Mouse (Mus musculus) lung, adult 10 weeks (tissue): ENCODE data around the gene Vmn1r195. TPM values are rescaled to one million over a fixed set of nuclear protein-coding genes. Genes with fewer than 3 reads are reported as not detected.

Source experiments
- polyA plus RNA-seq: library from polyadenylated mRNA; stranded (reverse); fragments of 350-450 nt; fragmentation: Illumina TruSeq; extraction: RNeasy Lipid Tissue Mini Kit (QIAGEN cat#74804); gene quantifications from one replicate; pipeline ENCODE4 v1.2.3, GENCODE M21; 2014; ENCODE audit warnings: low read depth, low replicate concordance; ENCODE audit not compliant: insufficient read depth

Vmn1r195 gene
- polyA plus RNA-seq: not detected

GRCm38 (mm10) chr13:22270222-22270621 is at the start of gene Vmn1r195:
Vmn1r195 (plus strand) TSS chr13:22270522.

DNA sequence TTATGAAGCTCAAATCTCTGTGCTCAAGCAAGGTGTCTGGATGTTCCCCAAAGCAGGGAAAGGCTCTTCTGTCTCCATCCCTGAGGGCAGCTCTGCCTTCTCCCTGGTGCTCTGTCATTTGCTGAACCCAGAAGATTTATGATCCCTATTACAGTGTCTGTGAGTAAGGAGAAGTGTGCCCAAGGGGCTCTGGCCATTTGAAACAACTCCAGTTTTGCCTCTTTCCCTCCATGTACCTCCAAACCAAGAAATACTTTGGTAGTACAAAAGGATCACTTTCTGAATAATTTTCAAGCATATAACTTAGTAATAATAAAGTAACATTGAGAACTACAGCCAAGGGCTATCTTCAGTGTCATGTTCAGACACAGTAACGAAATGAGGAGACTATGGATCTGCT is 47.3 kb upstream of the Vmn1r195 start, which contains the start of gene Vmn1r193:
Gene Vmn1r193, minus strand, starts transcription at position 101 of the 400 bp plus-strand sequence.

GRCm38 (mm10) chr13:22243915-22244314 is 26.4 kb upstream of the Vmn1r195 start, which contains the start of gene Vmn1r194:
Vmn1r194 (plus strand) TSS chr13:22244215.

GRCm38 (mm10) chr13:22289620-22290019 is 19.3 kb downstream of the Vmn1r195 start, which contains the start of gene Vmn1r196:
Vmn1r196 (plus strand) TSS chr13:22289920.

DNA sequence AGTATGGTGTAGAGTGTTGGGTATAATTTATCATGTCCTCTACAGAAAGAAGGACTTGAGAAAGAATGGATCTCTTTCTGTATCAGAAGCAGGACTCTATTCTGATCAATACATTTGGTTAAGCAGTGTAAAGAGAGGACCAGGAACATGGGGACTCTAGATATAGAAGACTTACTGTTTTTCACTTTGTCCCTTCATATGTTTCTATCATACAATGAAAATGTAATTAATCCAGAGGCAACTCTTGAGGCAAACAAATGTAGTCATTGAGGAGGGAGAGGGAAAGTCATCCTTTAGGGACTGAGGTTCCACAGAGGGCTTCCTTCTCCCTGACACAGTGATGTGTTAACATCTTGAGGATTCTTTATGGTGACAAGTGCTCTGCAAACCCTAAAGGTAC is 54.0 kb downstream of the Vmn1r195 start, which contains the start of gene Vmn1r197:
Gene Vmn1r197, plus strand, starts transcription at position 301 of the 400 bp plus-strand sequence.

Other genes with a start within 250 kb of the Vmn1r195 start
- gene Hist1h2ah, start 235.0 kb upstream of the Vmn1r195 start, polyA plus RNA-seq: not detected
- not detected for gene Hist1h2bk, start 234.7 kb upstream of the Vmn1r195 start, polyA plus RNA-seq
- 3.2 TPM for gene Hist1h4i, start 229.2 kb upstream of the Vmn1r195 start, polyA plus RNA-seq
- not detected for gene Hist1h2ag, start 227.6 kb upstream of the Vmn1r195 start, polyA plus RNA-seq
- not detected for gene Hist1h2bj, start 227.3 kb upstream of the Vmn1r195 start, polyA plus RNA-seq
- gene Vmn1r188, start 186.1 kb upstream of the Vmn1r195 start, polyA plus RNA-seq: not detected
- gene Vmn1r189, start 164.7 kb upstream of the Vmn1r195 start, polyA plus RNA-seq: not detected
- not detected for gene Vmn1r191, start 86.6 kb upstream of the Vmn1r195 start, polyA plus RNA-seq
- not detected for gene Vmn1r192, start 79.4 kb upstream of the Vmn1r195 start, polyA plus RNA-seq
- gene Vmn1r193, start 47.4 kb upstream of the Vmn1r195 start, polyA plus RNA-seq: not detected
- gene Vmn1r194, start 26.3 kb upstream of the Vmn1r195 start, polyA plus RNA-seq: not detected
- gene Vmn1r196, start 19.4 kb downstream of the Vmn1r195 start, polyA plus RNA-seq: not detected
- not detected for gene Vmn1r197, start 54.1 kb downstream of the Vmn1r195 start, polyA plus RNA-seq
- gene Vmn1r198, start 79.8 kb downstream of the Vmn1r195 start, polyA plus RNA-seq: not detected
- gene Vmn1r199, start 109.3 kb downstream of the Vmn1r195 start, polyA plus RNA-seq: not detected
- not detected for gene Vmn1r200, start 119.9 kb downstream of the Vmn1r195 start, polyA plus RNA-seq
- gene Vmn1r201, start 201.4 kb downstream of the Vmn1r195 start, polyA plus RNA-seq: not detected
- not detected for gene Vmn1r202, start 234.9 kb downstream of the Vmn1r195 start, polyA plus RNA-seq
- not detected for gene Vmn1r203, start 247.6 kb downstream of the Vmn1r195 start, polyA plus RNA-seq